8 mouse cellular contexts compared by ENCODE assay signal in genomic region chr15:28025447-28026166, GRCm38 (mm10). TPM values are rescaled to one million over a fixed set of nuclear protein-coding genes. Genes with fewer than 3 reads are reported as not detected.
DNase-seq lines count a peak whose midpoint lies in the region; TF ChIP-seq lines count a peak whose summit lies in the region.

Gene Trio (minus strand): TSS chr15:28025848.

- H3K27ac ChIP-seq in left cerebral cortex, adult 2 months, result peak within 1 kb of the TSS; percentile 94
- H3K27ac ChIP-seq in macrophage, result peak within 1 kb of the TSS; percentile 32

- peaks cover 40% of the 10 kb centered on the region for H3K79me2 ChIP-seq in macrophage (ENCODE audit: inconsistent target)

- intact Hi-C loops in left cerebral cortex, adult 2 months (cut with DNase I), result loop anchor here (1.0 to 5.0 kb wide), 3 partner anchors 85 to 132 kb away; no protein-coding TSS in a partner anchor

- WGBS in macrophage (ENCODE audit: missing documents), result under 1% methylated on average over 21 of the region's 94 CpGs

- peak; percentile 96 for DNase-seq in ZHBTc4 (ENCODE audit: low read depth, low spot score)
- peak; percentile 98 to 99 for DNase-seq in cerebellum, postnatal 36 days
- DNase-seq in gastrocnemius, postnatal 10 days, result peak; percentile 99
- peak; percentile 75 for DNase-seq in hindlimb bud, embryonic 11.5 days (ENCODE audit: extremely low spot score, low read depth, low spot score)
- DNase-seq in left cerebral cortex, adult 2 months (ENCODE audit: extremely low spot score in 1 of 2, low spot score in 2 of 2), result peak; percentile 97 to 98
- DNase-seq in retina, postnatal 7 days (ENCODE audit: low read depth, low spot score), result peak; percentile 90
- DNase-seq in urinary bladder, adult 18-20 months (ENCODE audit: low spot score in 2 of 2), result peak; percentile 96 to 97

- H3K4me3 ChIP-seq in left cerebral cortex, adult 2 months, result peak within 1 kb of the TSS; percentile 79
- peak within 1 kb of the TSS; percentile 52 for H3K4me3 ChIP-seq in macrophage (ENCODE audit: inconsistent target)

- no peaks in the 10 kb centered on the region for H3K36me3 ChIP-seq in macrophage (ENCODE audit: inconsistent target)

- no peak for TF ChIP-seq CTCF in left cerebral cortex, adult 2 months (IDR thresholded peaks at IDR 0.05)

RNA-seq across cellular contexts. Expression of gene Trio, which starts in this region (rescaled TPM):
- 10 to 100 TPM; 56.2 to 79.7 TPM for total RNA-seq in gastrocnemius, postnatal 10 days (2021)
- 100 to 1,000 TPM; 252 to 279 TPM for total RNA-seq in left cerebral cortex, adult 2 months (2021)
- 1,000 to 10,000 TPM in 2 of 26 experiments, 100 to 1,000 TPM in 24; 317 to 1,205 (median 516) TPM for total RNA-seq in macrophage (2018; cell fraction: chromatin; rRNA removed)
- 10 to 100 TPM; 29.2 to 82.8 (median 51.9) TPM for total RNA-seq in macrophage (2018; cell fraction: cytosol; rRNA removed)
- total RNA-seq in macrophage (2018; cell fraction: nucleus; rRNA removed), result 100 to 1,000 TPM; 134 to 649 (median 234) TPM
- 32.7 to 38.3 TPM (median 37.4 TPM) in 3 replicates for polyA plus RNA-seq in macrophage (2018)

Comparison
In these comparisons a context has a peak if more than half of its experiments do, and no peak if none do; other contexts are left out.
1. Peak in every context shown above with its lines: DNase-seq, H3K4me3 ChIP-seq and H3K27ac ChIP-seq.